Mouse (Mus musculus) CH12F3 (cell line): ENCODE measurements around the gene Zcrb1.

Experiments
- in situ Hi-C: fragments of 300-500 bp; cut with MboI; formaldehyde crosslinking; loops from 2 replicates; pipeline ENCODE4 v1.14.3; 2020; ENCODE audit warnings: low sequenced_read_pairs

Gene Zcrb1

GRCm38 (mm10) chr15:93397826-93398698, at the start of gene Zcrb1, which contains the start of gene Pphln1:
Gene Zcrb1, minus strand, starts transcription at chr15:93398334.
Gene Pphln1, plus strand, starts transcription at chr15:93398350.
- in situ Hi-C loops: no loop called here

GRCm38 (mm10) chr15:93443676-93444075, 45.5 kb upstream of the Zcrb1 start:
- in situ Hi-C loops: loop anchor here (25.0 kb wide), 1 partner anchor 769 kb away; no protein-coding TSS in a partner anchor

DNA sequence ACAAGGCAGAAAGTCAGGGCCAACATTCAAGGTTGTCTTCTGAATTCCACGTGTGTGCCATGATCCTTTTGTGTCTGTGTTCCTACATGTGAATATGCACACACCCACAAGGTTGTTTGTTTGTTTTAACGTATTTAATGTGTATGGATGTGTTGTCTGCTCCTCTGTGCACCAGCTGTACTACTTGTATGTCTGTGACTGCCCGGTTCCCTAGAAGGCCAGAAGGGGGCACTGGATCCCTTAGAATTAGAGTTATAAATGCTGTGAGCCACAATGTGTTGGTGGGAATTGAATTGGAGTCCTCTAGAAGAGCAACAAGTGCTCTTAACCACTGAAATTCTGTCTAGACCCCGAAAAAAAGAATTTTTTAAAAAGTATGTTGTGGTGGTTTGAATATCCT, 44.1 kb upstream of the Zcrb1 start:
- in situ Hi-C loops: loop anchor here (25.0 kb wide), 1 partner anchor 770 kb away; no protein-coding TSS in a partner anchor

DNA sequence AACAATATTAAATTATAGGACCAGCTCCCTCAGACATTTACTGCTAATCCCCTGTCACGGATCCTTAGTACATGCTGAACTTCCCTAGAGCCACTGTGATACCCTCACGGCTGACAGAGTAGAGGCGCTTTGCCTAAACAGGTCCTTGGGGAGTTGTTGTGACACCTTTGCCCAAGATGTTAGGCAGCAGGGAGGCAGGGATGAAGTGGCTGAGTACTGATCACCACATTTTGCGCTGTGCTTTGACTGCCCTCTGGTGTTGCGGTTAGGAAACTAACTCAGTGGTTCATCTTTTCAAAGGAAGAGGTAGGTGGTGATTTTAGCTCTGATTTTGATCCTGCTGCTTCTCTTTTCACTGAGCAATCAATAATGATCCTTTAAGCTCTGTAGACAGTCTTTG, 40.5 kb upstream of the Zcrb1 start:
- in situ Hi-C loops: loop anchor here (10.0 to 25.0 kb wide), 2 partner anchors 174 to 774 kb away; no protein-coding TSS in a partner anchor

- in situ Hi-C loops: loop anchor here (10.0 to 25.0 kb wide), 2 partner anchors 171 to 776 kb away; no protein-coding TSS in a partner anchor
Measured at GRCm38 (mm10) chr15:93435998-93436397, 37.9 kb upstream of the Zcrb1 start.

GRCm38 (mm10) chr15:93433811-93434210, 35.7 kb upstream of the Zcrb1 start:
- in situ Hi-C loops: loop anchor here (10.0 to 25.0 kb wide), 2 partner anchors 169 to 778 kb away; no protein-coding TSS in a partner anchor

DNA sequence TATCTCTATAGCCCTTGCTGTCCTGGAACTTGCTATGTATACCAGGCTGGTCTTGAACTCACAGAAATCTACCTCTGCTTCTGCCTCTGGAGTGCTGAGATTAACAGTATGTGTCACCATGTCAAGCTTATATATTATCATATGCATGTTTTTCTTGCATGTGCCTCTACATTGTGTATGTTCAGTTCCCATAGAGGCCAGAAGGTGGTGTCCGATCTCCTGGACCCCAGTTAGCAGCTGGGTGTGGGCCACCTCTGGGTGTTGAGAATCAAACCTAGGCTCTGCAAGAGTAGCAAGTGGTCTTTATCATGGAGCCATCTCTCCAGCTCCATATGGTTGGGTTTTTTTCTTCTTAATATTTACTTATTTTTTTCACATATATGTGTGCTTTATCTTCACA, 24.4 kb upstream of the Zcrb1 start:
- in situ Hi-C loops: no loop called here

DNA sequence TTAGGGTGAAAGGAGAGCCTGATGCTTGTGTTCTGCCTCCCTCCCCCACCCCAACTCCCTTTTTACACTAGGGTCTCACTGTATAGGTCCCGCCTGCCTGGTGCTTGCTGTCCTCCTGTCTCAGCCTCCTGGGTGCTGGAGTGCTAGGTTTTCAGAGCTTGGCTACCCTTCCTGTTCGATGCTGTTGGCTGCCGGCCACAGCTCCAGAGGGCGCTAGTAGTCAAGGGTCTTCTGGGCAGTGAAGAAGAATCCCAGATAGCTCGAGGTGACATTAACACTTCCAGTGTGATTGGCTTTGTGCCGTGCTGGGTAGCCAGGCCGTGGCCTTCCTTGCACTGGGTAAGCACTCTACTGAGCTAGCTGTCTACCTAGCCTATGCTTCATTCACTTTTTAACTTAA, 22.5 kb upstream of the Zcrb1 start:
- in situ Hi-C loops: no loop called here

- in situ Hi-C loops: no loop called here
Measured at GRCm38 (mm10) chr15:93416300-93416699, 18.2 kb upstream of the Zcrb1 start.

GRCm38 (mm10) chr15:93414456-93414855, 16.3 kb upstream of the Zcrb1 start:
- in situ Hi-C loops: no loop called here

GRCm38 (mm10) chr15:93412445-93412844, 14.3 kb upstream of the Zcrb1 start:
- in situ Hi-C loops: no loop called here

- in situ Hi-C loops: no loop called here
Measured at GRCm38 (mm10) chr15:93406492-93406891, 8.4 kb upstream of the Zcrb1 start.

GRCm38 (mm10) chr15:93405446-93405986, 7.4 kb upstream of the Zcrb1 start:
- in situ Hi-C loops: no loop called here

DNA sequence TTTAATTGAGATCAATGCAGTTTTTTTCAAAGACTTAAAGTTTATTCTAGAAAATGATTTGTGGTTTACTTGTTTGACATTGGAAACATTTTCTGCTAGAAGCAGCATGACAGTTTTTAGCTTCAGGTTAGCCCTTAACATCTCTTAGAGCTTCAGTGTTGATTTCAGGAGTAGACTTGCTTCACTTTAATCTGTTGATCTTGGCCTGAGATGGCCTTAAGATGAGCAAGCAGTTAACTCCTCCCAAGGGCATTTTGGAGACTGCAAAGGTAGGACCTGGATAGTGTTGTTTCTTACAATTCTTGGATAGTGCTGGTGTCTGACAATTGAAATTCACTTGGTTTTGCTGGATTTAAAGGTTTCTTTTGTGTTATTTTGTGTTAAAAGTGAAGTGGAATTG, 6.7 kb upstream of the Zcrb1 start:
- in situ Hi-C loops: no loop called here

- in situ Hi-C loops: no loop called here
Measured at GRCm38 (mm10) chr15:93402730-93403129, 4.6 kb upstream of the Zcrb1 start.

- in situ Hi-C loops: no loop called here
Measured at GRCm38 (mm10) chr15:93401446-93401845, 3.3 kb upstream of the Zcrb1 start.

DNA sequence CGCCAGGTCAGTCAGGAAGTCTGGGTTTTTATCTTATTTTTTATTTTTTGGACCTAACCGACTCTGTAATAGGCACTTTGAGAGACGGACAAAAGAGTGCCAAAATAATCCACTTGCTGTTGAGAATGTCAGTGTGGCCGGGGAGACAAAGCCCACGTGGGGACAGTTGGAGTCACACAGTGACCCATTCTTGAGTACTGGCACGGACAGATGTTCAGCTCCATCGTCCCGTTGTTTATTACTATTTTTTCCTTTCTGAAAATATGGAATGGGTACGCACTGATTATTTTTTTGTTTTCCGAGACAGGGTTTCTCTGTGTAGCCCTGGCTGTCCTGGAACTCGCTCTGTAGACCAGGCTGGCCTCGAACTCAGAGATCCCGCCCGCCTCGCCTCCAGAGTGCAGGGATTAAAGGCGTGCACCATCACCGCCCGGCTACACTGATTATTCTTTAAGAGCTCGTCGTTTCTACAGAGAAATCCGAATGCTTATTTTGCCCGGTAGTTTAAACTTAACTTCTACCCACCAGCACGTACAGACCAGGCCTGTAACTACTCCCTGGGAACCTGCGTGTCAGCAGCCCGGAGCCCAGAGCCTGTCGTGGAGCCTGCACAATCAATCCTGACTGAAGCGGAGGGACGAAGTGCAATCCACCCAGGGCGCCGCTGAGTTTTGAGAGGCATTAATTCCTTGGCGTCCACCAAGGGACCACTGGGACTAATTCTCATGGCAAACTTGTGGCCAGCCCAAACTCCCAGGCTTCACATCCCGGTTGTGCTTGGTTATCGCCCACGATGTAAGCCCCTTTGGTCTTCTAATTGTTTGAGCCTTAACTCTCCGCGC, 786 bp upstream of the Zcrb1 start:
- in situ Hi-C loops: no loop called here

- in situ Hi-C loops: no loop called here
Measured at GRCm38 (mm10) chr15:93397269-93397668, 865 bp downstream of the Zcrb1 start.

- in situ Hi-C loops: no loop called here
Measured at GRCm38 (mm10) chr15:93381337-93381736, 16.8 kb downstream of the Zcrb1 start.

- in situ Hi-C loops: no loop called here
Measured at GRCm38 (mm10) chr15:93379177-93379576, 19.0 kb downstream of the Zcrb1 start.

DNA sequence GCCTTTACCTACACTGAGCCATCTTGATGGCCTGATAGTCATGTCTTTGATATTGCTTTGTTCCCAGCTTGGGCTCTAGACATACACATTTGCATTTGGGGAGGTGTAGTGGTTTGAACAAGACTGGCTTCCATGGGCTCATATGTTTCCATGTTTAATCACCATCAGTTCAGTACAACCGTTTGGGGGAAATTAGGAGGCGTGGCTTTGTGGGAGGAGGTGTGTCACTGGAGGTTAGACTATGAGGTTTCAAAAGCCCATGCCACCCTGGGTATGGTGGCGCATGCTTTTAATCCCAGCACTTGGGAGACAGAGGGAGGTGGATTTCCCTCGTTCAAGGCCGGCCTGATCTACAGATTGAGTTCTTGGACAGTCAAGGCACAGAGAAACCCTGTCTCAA, 22.4 kb downstream of the Zcrb1 start:
- in situ Hi-C loops: no loop called here
